Mouse (Mus musculus) embryonic facial prominence, embryonic 14.5 days (tissue): ENCODE results near the gene Lrrc75b. TPM values are rescaled to one million over a fixed set of nuclear protein-coding genes. Genes with fewer than 3 reads are reported as not detected.
"Not testable (repeated sequence)": the region's sequence is repeated elsewhere in the genome, so short reads cannot be mapped to it uniquely, and the experiment has no call there.

Experiments used
- ATAC-seq: fragments of 200-750 bp; cut with Nextera tagmentation; 2 replicates; pipeline ENCODE4 v1.8.0; 2017; ENCODE audit warnings: low read depth, moderate number of reproducible peaks, moderate TSS enrichment
- DNase-seq: peaks from one replicate; pipeline ENCODE4 v3.0.0-alpha.2; 2015; ENCODE audit warnings: low spot score
- H3K27ac ChIP-seq: fragments of 300-500 bp; sonication (generic); replicated peaks from 2 replicates; pipeline ENCODE4 v1.5.1; 2014; ENCODE audit warnings: low read depth, mild to moderate bottlenecking, low read length, moderate library complexity
- H3K27me3 ChIP-seq: fragments of 300-500 bp; sonication (generic); replicated peaks from 2 replicates; pipeline ENCODE4 v1.6.1; 2014; ENCODE audit warnings: low read length; ENCODE audit not compliant: control insufficient read depth, insufficient read depth
- H3K36me3 ChIP-seq: fragments of 300-500 bp; sonication (generic); 2 replicates; pipeline ENCODE4 v1.6.1; 2014; ENCODE audit warnings: low read length, mixed read lengths; ENCODE audit not compliant: control insufficient read depth, insufficient read depth
- H3K4me1 ChIP-seq: fragments of 300-500 bp; sonication (generic); 2 replicates; pipeline ENCODE4 v1.6.1; 2014; ENCODE audit warnings: antibody characterized with exemption, low read length; ENCODE audit not compliant: control insufficient read depth, insufficient read depth
- H3K4me2 ChIP-seq: fragments of 300-500 bp; sonication (generic); 2 replicates; pipeline ENCODE4 v1.6.1; 2014; ENCODE audit warnings: low read depth, mild to moderate bottlenecking, low read length, moderate library complexity, mixed read lengths
- H3K4me3 ChIP-seq: fragments of 300-500 bp; sonication (generic); 2 replicates; pipeline ENCODE4 v1.5.1; 2014; ENCODE audit warnings: low read depth, mild to moderate bottlenecking, low read length
- H3K9ac ChIP-seq: fragments of 300-500 bp; sonication (generic); 2 replicates; pipeline ENCODE4 v1.6.1; 2014; ENCODE audit warnings: low read depth, mild to moderate bottlenecking, low read length, moderate library complexity, mixed read lengths
- H3K9me3 ChIP-seq: fragments of 300-500 bp; sonication (generic); 2 replicates; pipeline ENCODE4 v1.6.1; 2016; ENCODE audit warnings: low read length; ENCODE audit not compliant: control insufficient read depth
- WGBS: fragments of 180-500 bp; shearing (Covaris S2); extraction: QIAGEN DNeasy Blood & Tissue Kit; methylation state at CpG from one replicate; pipeline ENCODE4 v1.1.7; 2014; 5-methylcytosine and 5-hydroxymethylcytosine counted together
- polyA plus RNA-seq: library from polyadenylated mRNA; unstranded; fragments of >200 nt; fragmentation: Nextera tagmentation; extraction: Ambion mirVana; gene quantifications from 2 replicates; pipeline ENCODE4 v1.2.1, GENCODE M21; 2014

The Lrrc75b gene
- polyA plus RNA-seq, 1 experiment from 2014 or later: 7.9 TPM

GRCm38 (mm10) chr10:75571937-75572336 lies 11.8 kb upstream of the Lrrc75b start:
- Histone ChIP-seq H3K9me3 (no peaks in the 10 kb centered on the region), H3K4me2 (no peak overlapping the region), H3K4me3 (no peak overlapping the region), H3K9ac (no peak overlapping the region), H3K4me1 (no peaks in the 10 kb centered on the region), H3K27ac (no peak overlapping the region), H3K27me3 (no peaks in the 10 kb centered on the region), H3K36me3 (no peaks in the 10 kb centered on the region)
- ATAC-seq: no peak
- 44% methylated on average over 9 of the region's 9 CpGs for WGBS
- DNase-seq: no peak

GRCm38 (mm10) chr10:75570981-75571657 lies 11.0 kb upstream of the Lrrc75b start:
- no peaks in the 10 kb centered on the region for H3K9me3 ChIP-seq
- H3K27ac ChIP-seq: no peak overlapping the region
- ATAC-seq (no peak), DNase-seq (no peak)
- H3K36me3 ChIP-seq: no peaks in the 10 kb centered on the region
- no peaks in the 10 kb centered on the region for H3K27me3 ChIP-seq
- no peak overlapping the region for H3K4me3 ChIP-seq
- H3K9ac ChIP-seq: no peak overlapping the region
- 26% methylated on average over 10 of the region's 10 CpGs for WGBS
- H3K4me1 ChIP-seq: no peaks in the 10 kb centered on the region
- H3K4me2 ChIP-seq: no peak overlapping the region

GRCm38 (mm10) chr10:75568851-75569250 lies 8.7 kb upstream of the Lrrc75b start:
- Histone ChIP-seq H3K9me3 (no peaks in the 10 kb centered on the region), H3K27ac (no peak overlapping the region), H3K4me1 (no peaks in the 10 kb centered on the region), H3K36me3 (no peaks in the 10 kb centered on the region), H3K4me3 (no peak overlapping the region), H3K9ac (peak overlapping the region; percentile 19; the same call in 1 of the 2 replicates), H3K4me2 (no peak overlapping the region), H3K27me3 (no peaks in the 10 kb centered on the region)
- 21% methylated on average over 4 of the region's 4 CpGs for WGBS
- DNase-seq (no peak), ATAC-seq (no peak)

GRCm38 (mm10) chr10:75568441-75568840 lies 8.3 kb upstream of the Lrrc75b start:
- Histone ChIP-seq H3K9ac (peak overlapping the region; percentile 19; the same call in 1 of the 2 replicates), H3K27ac (no peak overlapping the region), H3K9me3 (no peaks in the 10 kb centered on the region), H3K4me3 (no peak overlapping the region), H3K4me1 (no peaks in the 10 kb centered on the region), H3K27me3 (no peaks in the 10 kb centered on the region), H3K4me2 (no peak overlapping the region), H3K36me3 (no peaks in the 10 kb centered on the region)
- ATAC-seq (no peak; the same call in 1 of the 2 replicates), DNase-seq (no peak)
- WGBS: 6% methylated on average over 11 of the region's 11 CpGs

- no peak overlapping the region for H3K4me3 ChIP-seq
- no peaks in the 10 kb centered on the region for H3K4me1 ChIP-seq
- H3K36me3 ChIP-seq: no peaks in the 10 kb centered on the region
- no peak overlapping the region for H3K9ac ChIP-seq
- H3K27ac ChIP-seq: no peak overlapping the region
- DNase-seq (no peak), ATAC-seq (no peak)
- H3K27me3 ChIP-seq: no peaks in the 10 kb centered on the region
- WGBS: 32% methylated on average over 5 of the region's 5 CpGs
- H3K4me2 ChIP-seq: no peak overlapping the region
- no peaks in the 10 kb centered on the region for H3K9me3 ChIP-seq
These were observed 7.9 kb upstream of the Lrrc75b start for GRCm38 (mm10) chr10:75568029-75568428.

- H3K27me3 ChIP-seq, H3K4me1 ChIP-seq, H3K9me3 ChIP-seq, H3K4me2 ChIP-seq, H3K27ac ChIP-seq, H3K4me3 ChIP-seq, DNase-seq, H3K9ac ChIP-seq, ATAC-seq, H3K36me3 ChIP-seq: not testable (repeated sequence)
- 85% methylated on average over 2 of the region's 2 CpGs for WGBS
These were observed 6.6 kb upstream of the Lrrc75b start for GRCm38 (mm10) chr10:75566765-75567164.

GRCm38 (mm10) chr10:75566321-75566720 lies 6.2 kb upstream of the Lrrc75b start:
- WGBS: 78% methylated on average over 5 of the region's 5 CpGs

GRCm38 (mm10) chr10:75565906-75566305 lies 5.8 kb upstream of the Lrrc75b start:
- H3K27me3 ChIP-seq: peaks cover 11% of the 10 kb centered on the region
- no peaks in the 10 kb centered on the region for H3K36me3 ChIP-seq
- WGBS: 74% methylated on average over 7 of the region's 7 CpGs
- H3K4me3 ChIP-seq: no peak overlapping the region
- H3K4me2 ChIP-seq: no peak overlapping the region
- ATAC-seq: no peak
- no peak overlapping the region for H3K27ac ChIP-seq
- H3K9ac ChIP-seq: no peak overlapping the region
- DNase-seq: no peak
- H3K4me1 ChIP-seq: no peaks in the 10 kb centered on the region
- no peaks in the 10 kb centered on the region for H3K9me3 ChIP-seq

More at GRCm38 (mm10) chr10:75566321-75566720, 6.2 kb upstream of the Lrrc75b start:
- DNase-seq: no peak
- no peaks in the 10 kb centered on the region for H3K36me3 ChIP-seq
- no peak overlapping the region for H3K9ac ChIP-seq
- no peaks in the 10 kb centered on the region for H3K4me1 ChIP-seq
- H3K27ac ChIP-seq: no peak overlapping the region
- ATAC-seq: no peak
- H3K4me3 ChIP-seq: no peak overlapping the region
- H3K9me3 ChIP-seq: no peaks in the 10 kb centered on the region
- peaks cover 6% of the 10 kb centered on the region for H3K27me3 ChIP-seq
- H3K4me2 ChIP-seq: no peak overlapping the region

GRCm38 (mm10) chr10:75565436-75565835 lies 5.3 kb upstream of the Lrrc75b start:
- no peak overlapping the region for H3K27ac ChIP-seq
- no peak overlapping the region for H3K4me2 ChIP-seq
- H3K4me3 ChIP-seq: no peak overlapping the region
- peaks cover 2% of the 10 kb centered on the region; the same call in 1 of the 2 replicates for H3K4me1 ChIP-seq
- DNase-seq (no peak), ATAC-seq (no peak)
- H3K27me3 ChIP-seq: peaks cover 15% of the 10 kb centered on the region
- no peak overlapping the region for H3K9ac ChIP-seq
- H3K9me3 ChIP-seq: no peaks in the 10 kb centered on the region
- 51% methylated on average over 6 of the region's 6 CpGs for WGBS
- no peaks in the 10 kb centered on the region for H3K36me3 ChIP-seq
